Mouse (Mus musculus) brown adipose tissue, adult 24 weeks (tissue): ENCODE data around the gene Gemin5. TPM values are rescaled to one million over a fixed set of nuclear protein-coding genes. Genes with fewer than 3 reads are reported as not detected.

Source experiments
- H3K27ac ChIP-seq: fragments of 200-500 bp; replicated peaks from 2 replicates; pipeline ENCODE4 v1.5.1; 2012; ENCODE audit warnings: low read depth, mild to moderate bottlenecking, low read length
- H3K4me1 ChIP-seq: fragments of 200-500 bp; 2 replicates; pipeline ENCODE4 v1.6.1; 2012; ENCODE audit warnings: low read length, mixed read lengths; ENCODE audit not compliant: control insufficient read depth, insufficient read depth, insufficient read length
- H3K4me3 ChIP-seq: fragments of 200-500 bp; 2 replicates; pipeline ENCODE4 v1.5.1; 2012; ENCODE audit warnings: low read depth, mild to moderate bottlenecking, low read length, moderate library complexity; ENCODE audit not compliant: insufficient read depth
- polyA plus RNA-seq: library from polyadenylated mRNA; stranded (reverse); fragments of >200 nt; gene quantifications from 2 replicates; pipeline ENCODE4 v1.2.4, GENCODE M21; 2012; ENCODE audit not compliant: missing spikeins, insufficient read depth, insufficient read length

Gemin5 gene
- polyA plus RNA-seq, 1 experiment = 3.3 TPM

- H3K4me3 ChIP-seq = no peak overlapping the region
- H3K27ac ChIP-seq = no peak overlapping the region
- H3K4me1 ChIP-seq = no peaks in the 10 kb centered on the region
These were observed 73.6 kb downstream of the Gemin5 start for GRCm38 (mm10) chr11:58094766-58095165.

- Histone ChIP-seq H3K4me3 (peak within 1 kb of the TSS; percentile 60), H3K27ac (peak within 1 kb of the TSS; percentile 27; the same call in 1 of the 2 replicates), H3K4me1 (no peaks in the 10 kb centered on the region)
These were observed 75.3 kb downstream of the Gemin5 start, which contains the start of gene Gm12248 for GRCm38 (mm10) chr11:58093021-58093528. Gene Gm12248, minus strand, starts transcription at chr11:58093134.

- H3K4me3 ChIP-seq = peak overlapping the region; percentile 60
- H3K4me1 ChIP-seq = no peaks in the 10 kb centered on the region
- no peak overlapping the region for H3K27ac ChIP-seq
These were observed 75.8 kb downstream of the Gemin5 start for GRCm38 (mm10) chr11:58092541-58092940.

GRCm38 (mm10) chr11:58081716-58082115, 86.6 kb downstream of the Gemin5 start:
- Histone ChIP-seq H3K27ac (no peak overlapping the region), H3K4me3 (no peak overlapping the region), H3K4me1 (no peaks in the 10 kb centered on the region)

- Histone ChIP-seq H3K4me1 (no peaks in the 10 kb centered on the region), H3K4me3 (no peak overlapping the region), H3K27ac (no peak overlapping the region)
These were observed 91.1 kb downstream of the Gemin5 start for GRCm38 (mm10) chr11:58077270-58077669.

- H3K4me1 ChIP-seq = no peaks in the 10 kb centered on the region
- no peak overlapping the region for H3K27ac ChIP-seq
- H3K4me3 ChIP-seq = no peak overlapping the region
These were observed 95.4 kb downstream of the Gemin5 start for GRCm38 (mm10) chr11:58072978-58073377.

Other genes with a start within 250 kb of the Gemin5 start
- gene Larp1, start 159.5 kb downstream of the Gemin5 start, polyA plus RNA-seq = 14.1 and 21.8 TPM in 2 replicates
- gene Gm12248, start 75.4 kb downstream of the Gemin5 start, polyA plus RNA-seq = not detected in 2 replicates
- gene Cnot8, start 64.4 kb downstream of the Gemin5 start, polyA plus RNA-seq = 36.4 and 42.1 TPM in 2 replicates
- gene Mrpl22, start 3.1 kb upstream of the Gemin5 start, polyA plus RNA-seq = 69.5 and 84.9 TPM in 2 replicates
- gene Igtp, start 31.0 kb upstream of the Gemin5 start, polyA plus RNA-seq = 10.2 and 13.9 TPM in 2 replicates
- gene Irgm2, start 31.1 kb upstream of the Gemin5 start, polyA plus RNA-seq = 7.5 and 7.9 TPM in 2 replicates
- not detected in 2 replicates for gene 4930438A08Rik, start 106.3 kb upstream of the Gemin5 start, polyA plus RNA-seq
- gene Zfp692, start 138.5 kb upstream of the Gemin5 start, polyA plus RNA-seq = 2.0 and 2.6 TPM in 2 replicates
- 54.9 and 75.8 TPM in 2 replicates for gene Zfp672, start 161.8 kb upstream of the Gemin5 start, polyA plus RNA-seq
- gene Sh3bp5l, start 162.2 kb upstream of the Gemin5 start, polyA plus RNA-seq = 19.5 and 20.6 TPM in 2 replicates
- not detected in 2 replicates for gene Lypd8, start 210.5 kb upstream of the Gemin5 start, polyA plus RNA-seq